Comparison of ENCODE assay signal across 8 mouse cellular contexts in genomic region chr6:52157466-52158275, GRCm38 (mm10). TPM values are rescaled to one million over a fixed set of nuclear protein-coding genes. Genes with fewer than 3 reads are reported as not detected.
DNase-seq lines count a peak whose midpoint lies in the region; ATAC-seq lines count a peak whose summit lies in the region.

No protein-coding gene starts in this region.

- 0 out of 2 replicates have a peak overlapping the region, but pooled peaks have one; percentile 95 for H3K27ac ChIP-seq in kidney, embryonic 15.5 days
- no peak overlapping the region for H3K27ac ChIP-seq in embryonic facial prominence, embryonic 10.5 days (replicated peaks)
- no peak overlapping the region for H3K27ac ChIP-seq in intestine, embryonic 15.5 days

- ATAC-seq in kidney, embryonic 15.5 days (replicated peaks; ENCODE audit: low FRiP score), result peak; percentile 47; the same call in 1 of the 2 replicates
- no peak for ATAC-seq in intestine, embryonic 15.5 days

- peak overlapping the region; percentile 85 for H3K4me3 ChIP-seq in kidney, embryonic 15.5 days (replicated peaks)
- H3K4me3 ChIP-seq in embryonic facial prominence, embryonic 10.5 days, result peak overlapping the region; percentile 78
- H3K4me3 ChIP-seq in intestine, embryonic 15.5 days (replicated peaks), result peak overlapping the region; percentile 68

- under 1% methylated on average over 32 of the region's 32 CpGs for WGBS in kidney, embryonic 15.5 days
- under 1% methylated on average over 32 of the region's 32 CpGs for WGBS in embryonic facial prominence, embryonic 10.5 days
- 2% methylated on average over 32 of the region's 32 CpGs for WGBS in intestine, embryonic 15.5 days

- H3K9ac ChIP-seq in kidney, embryonic 15.5 days, result peak overlapping the region; percentile 77; the same call in 1 of the 2 replicates
- H3K9ac ChIP-seq in intestine, embryonic 15.5 days, result peak overlapping the region; percentile 17; the same call in 1 of the 2 replicates

- no peak for DNase-seq in kidney, postnatal 25 days
- peak; percentile 41 for DNase-seq in embryonic facial prominence, embryonic 10.5 days (ENCODE audit: low spot score)
- peak; percentile 33 for DNase-seq in naive thymus-derived CD4-positive, alpha-beta T cell, adult 2 months (ENCODE audit: low read depth)
- DNase-seq in right cerebral cortex, postnatal 14 days, result no peak
- no peak for DNase-seq in spleen, adult 18-20 months
- no peak for DNase-seq in layer of hippocampus, postnatal 10 days (ENCODE audit: low spot score in 2 of 2)

- peaks cover 61% of the 10 kb centered on the region for H3K4me1 ChIP-seq in kidney, embryonic 15.5 days
- peaks cover 30% of the 10 kb centered on the region for H3K4me1 ChIP-seq in embryonic facial prominence, embryonic 10.5 days
- peaks cover 45% of the 10 kb centered on the region for H3K4me1 ChIP-seq in intestine, embryonic 15.5 days (replicated peaks)

- peak overlapping the region; percentile 97 for H3K4me2 ChIP-seq in kidney, embryonic 15.5 days
- H3K4me2 ChIP-seq in intestine, embryonic 15.5 days (replicated peaks), result peak overlapping the region; percentile 89

- no peaks in the 10 kb centered on the region for H3K9me3 ChIP-seq in kidney, embryonic 15.5 days (replicated peaks)
- no peaks in the 10 kb centered on the region for H3K9me3 ChIP-seq in embryonic facial prominence, embryonic 10.5 days
- H3K9me3 ChIP-seq in intestine, embryonic 15.5 days, result no peaks in the 10 kb centered on the region

- peaks cover 54% of the 10 kb centered on the region for H3K27me3 ChIP-seq in kidney, embryonic 15.5 days
- peaks cover 100% of the 10 kb centered on the region for H3K27me3 ChIP-seq in embryonic facial prominence, embryonic 10.5 days (replicated peaks; ENCODE audit: low read depth, poor library complexity, severe bottlenecking)
- H3K27me3 ChIP-seq in intestine, embryonic 15.5 days (replicated peaks), result peaks cover 21% of the 10 kb centered on the region

- H3K36me3 ChIP-seq in kidney, embryonic 15.5 days, result no peaks in the 10 kb centered on the region
- no peaks in the 10 kb centered on the region for H3K36me3 ChIP-seq in embryonic facial prominence, embryonic 10.5 days (replicated peaks)
- no peaks in the 10 kb centered on the region for H3K36me3 ChIP-seq in intestine, embryonic 15.5 days

RNA-seq across cellular contexts. Expression of gene Hoxa1, which starts 0.4 kb away (rescaled TPM):
- polyA plus RNA-seq in kidney, embryonic 15.5 days (2015; fragmentation: Nextera tagmentation; extraction: Ambion mirVana), result 0.64 and 0.81 TPM in 2 replicates
- 0.57 and 0.62 TPM in 2 replicates for polyA plus RNA-seq in embryonic facial prominence, embryonic 10.5 days (2016; fragmentation: Nextera tagmentation; extraction: Ambion mirVana)
- polyA plus RNA-seq in intestine, embryonic 15.5 days (2015; fragmentation: Nextera tagmentation; extraction: Ambion mirVana), result 0.86 and 1.2 TPM in 2 replicates
- not detected for total RNA-seq in layer of hippocampus, postnatal 10 days (2021)

RNA-seq across cellular contexts. Expression of gene Hoxa2, which starts 7.0 kb away (rescaled TPM):
- 2.2 and 3.6 TPM in 2 replicates for polyA plus RNA-seq in kidney, embryonic 15.5 days (2015; fragmentation: Nextera tagmentation; extraction: Ambion mirVana)
- polyA plus RNA-seq in embryonic facial prominence, embryonic 10.5 days (2016; fragmentation: Nextera tagmentation; extraction: Ambion mirVana), result 8.7 and 16.7 TPM in 2 replicates
- 7.4 and 8.6 TPM in 2 replicates for polyA plus RNA-seq in intestine, embryonic 15.5 days (2015; fragmentation: Nextera tagmentation; extraction: Ambion mirVana)
- not detected for total RNA-seq in layer of hippocampus, postnatal 10 days (2021)

RNA-seq across cellular contexts. Expression of gene 5730596B20Rik, which starts 19.6 kb away (rescaled TPM):
- 2.1 and 2.4 TPM in 2 replicates for polyA plus RNA-seq in kidney, embryonic 15.5 days (2015; fragmentation: Nextera tagmentation; extraction: Ambion mirVana)
- 0.12 and 0.64 TPM in 2 replicates for polyA plus RNA-seq in embryonic facial prominence, embryonic 10.5 days (2016; fragmentation: Nextera tagmentation; extraction: Ambion mirVana)
- polyA plus RNA-seq in intestine, embryonic 15.5 days (2015; fragmentation: Nextera tagmentation; extraction: Ambion mirVana), result 1.9 and 2.0 TPM in 2 replicates
- not detected for total RNA-seq in layer of hippocampus, postnatal 10 days (2021)

RNA-seq across cellular contexts. Expression of gene Hoxa4, which starts 33.9 kb away (rescaled TPM):
- 1.5 and 1.8 TPM in 2 replicates for polyA plus RNA-seq in kidney, embryonic 15.5 days (2015; fragmentation: Nextera tagmentation; extraction: Ambion mirVana)
- 0.09 TPM in 1 of 2 replicates, not detected in the other for polyA plus RNA-seq in embryonic facial prominence, embryonic 10.5 days (2016; fragmentation: Nextera tagmentation; extraction: Ambion mirVana)
- polyA plus RNA-seq in intestine, embryonic 15.5 days (2015; fragmentation: Nextera tagmentation; extraction: Ambion mirVana), result 3.7 and 4.5 TPM in 2 replicates
- total RNA-seq in layer of hippocampus, postnatal 10 days (2021), result not detected

RNA-seq across cellular contexts. Expression of gene Hoxa5, which starts 46.7 kb away (rescaled TPM):
- 11.0 and 11.5 TPM in 2 replicates for polyA plus RNA-seq in kidney, embryonic 15.5 days (2015; fragmentation: Nextera tagmentation; extraction: Ambion mirVana)
- polyA plus RNA-seq in embryonic facial prominence, embryonic 10.5 days (2016; fragmentation: Nextera tagmentation; extraction: Ambion mirVana), result 0.23 TPM in 1 of 2 replicates, not detected in the other
- polyA plus RNA-seq in intestine, embryonic 15.5 days (2015; fragmentation: Nextera tagmentation; extraction: Ambion mirVana), result 22.9 and 25.1 TPM in 2 replicates
- not detected for total RNA-seq in layer of hippocampus, postnatal 10 days (2021)

Comparison
In these comparisons a context has a peak if more than half of its experiments do, and no peak if none do; other contexts are left out.
1. DNase-seq: peak in embryonic facial prominence, embryonic 10.5 days (single experiment) and naive thymus-derived CD4-positive, alpha-beta T cell, adult 2 months (single experiment); none in kidney, postnatal 25 days (0 of 2), right cerebral cortex, postnatal 14 days (single experiment), spleen, adult 18-20 months (0 of 2) and layer of hippocampus, postnatal 10 days (0 of 2).
2. Peak in every context shown above with its lines, with median percentiles within 50 percentile points of each other: H3K4me3 ChIP-seq.